Mouse (Mus musculus) hindbrain, embryonic 10.5 days (tissue): Measurements from ENCODE around the gene P3h2. TPM values are rescaled to one million over a fixed set of nuclear protein-coding genes. Genes with fewer than 3 reads are reported as not detected.
A peak's percentile ranks its signal among the peaks of the same experiment; 100 is the strongest.

Experiments used
- DNase-seq: peaks from one replicate; pipeline ENCODE4 v3.0.0-alpha.2; 2017; ENCODE audit warnings: low spot score
- H3K27ac ChIP-seq: fragments of 300-500 bp; sonication (generic); 2 replicates; pipeline ENCODE4 v1.5.1; 2016; ENCODE audit warnings: mild to moderate bottlenecking, moderate library complexity
- H3K27me3 ChIP-seq: fragments of 300-500 bp; sonication (generic); 2 replicates; pipeline ENCODE4 v1.6.1; 2016; ENCODE audit warnings: mild to moderate bottlenecking; ENCODE audit not compliant: poor library complexity, insufficient read depth, severe bottlenecking
- H3K36me3 ChIP-seq: fragments of 300-500 bp; sonication (generic); 2 replicates; pipeline ENCODE4 v1.6.1; 2016; ENCODE audit warnings: mild to moderate bottlenecking, moderate library complexity
- H3K4me1 ChIP-seq: fragments of 300-500 bp; sonication (generic); replicated peaks from 2 replicates; pipeline ENCODE4 v1.6.1; 2016; ENCODE audit warnings: mild to moderate bottlenecking
- H3K4me3 ChIP-seq: fragments of 300-500 bp; sonication (generic); 2 replicates; pipeline ENCODE4 v1.5.1; 2016; ENCODE audit warnings: mild to moderate bottlenecking, moderate library complexity
- H3K9me3 ChIP-seq: fragments of 300-500 bp; sonication (generic); 2 replicates; pipeline ENCODE4 v1.6.1; 2016; ENCODE audit warnings: mild to moderate bottlenecking, moderate library complexity
- WGBS: fragments of 180-500 bp; shearing (Covaris S2); methylation state at CpG from one replicate; pipeline ENCODE4 v1.1.7; 2016; 5-methylcytosine and 5-hydroxymethylcytosine counted together
- polyA plus RNA-seq: library from polyadenylated mRNA; unstranded; fragments of >200 nt; fragmentation: Nextera tagmentation; extraction: Ambion mirVana; gene quantifications from 2 replicates; pipeline ENCODE4 v1.2.1, GENCODE M21; 2016

Gene P3h2
- polyA plus RNA-seq, 1 experiment from 2014 or later, result 1.9 TPM

DNA sequence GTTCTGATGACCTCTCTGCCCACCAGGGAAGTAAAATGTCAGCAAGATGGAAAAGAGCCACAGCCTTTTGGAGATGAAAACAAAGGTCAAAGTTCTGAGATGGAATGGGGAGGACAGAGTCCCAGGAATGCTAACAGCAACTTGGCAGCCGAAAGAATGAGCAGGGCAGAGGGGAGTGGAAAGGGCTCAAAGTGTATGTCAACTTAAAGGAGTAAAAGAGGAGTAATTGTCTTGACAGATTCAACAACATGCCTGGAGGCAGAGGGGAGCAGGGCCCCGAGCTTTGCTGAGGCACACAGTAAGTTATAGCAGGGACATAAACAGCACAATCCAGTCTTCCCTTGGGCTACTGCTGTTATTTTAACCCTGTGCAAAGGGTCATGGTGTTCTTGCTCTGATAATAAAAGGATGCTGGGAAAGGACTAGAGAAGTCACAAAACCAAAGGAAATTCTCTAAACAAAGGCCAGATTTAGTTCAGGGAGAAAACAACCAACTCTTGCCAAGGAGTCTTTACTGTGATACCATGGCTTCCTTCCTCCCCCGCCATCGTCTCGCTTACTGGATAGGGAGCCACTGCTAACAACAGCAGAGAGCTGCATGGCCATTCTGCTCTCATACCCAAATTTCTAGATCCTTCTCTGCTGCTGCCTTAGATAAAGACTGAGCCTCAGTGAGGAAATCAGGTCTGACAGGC lies 56.0 kb downstream of the P3h2 start:
- DNase-seq, result peak; percentile 48
- Histone ChIP-seq H3K36me3 (no peaks in the 10 kb centered on the region), H3K9me3 (no peaks in the 10 kb centered on the region), H3K27me3 (no peaks in the 10 kb centered on the region), H3K4me3 (no peak overlapping the region), H3K27ac (0 out of 2 replicates have a peak overlapping the region, but pooled peaks have one; percentile 0), H3K4me1 (peaks cover 20% of the 10 kb centered on the region)
- 30% methylated on average over 5 of the region's 5 CpGs for WGBS

DNA sequence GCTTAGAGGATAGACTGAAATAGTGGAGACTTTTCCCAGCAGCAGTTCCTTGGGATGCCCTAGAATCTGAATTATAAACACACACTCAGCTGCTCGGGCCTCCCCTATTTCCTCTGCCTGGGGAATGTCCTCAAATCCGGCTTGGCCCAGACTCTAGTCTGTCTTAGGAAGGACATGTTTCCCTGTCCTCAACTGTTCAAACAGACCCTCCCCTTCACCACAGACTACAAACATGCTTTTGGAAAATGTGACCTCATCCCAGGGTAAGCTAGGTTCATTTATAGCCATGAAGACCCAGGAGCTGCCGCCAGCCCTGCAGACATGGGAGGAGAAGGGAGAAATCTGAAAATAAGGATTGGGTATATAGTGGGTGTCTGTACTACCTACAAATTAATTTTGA lies 57.7 kb downstream of the P3h2 start:
- H3K27me3 ChIP-seq, result no peaks in the 10 kb centered on the region
- no peak overlapping the region for H3K27ac ChIP-seq
- peaks cover 20% of the 10 kb centered on the region for H3K4me1 ChIP-seq
- WGBS, result 76% methylated on average over 3 of the region's 3 CpGs
- H3K36me3 ChIP-seq, result no peaks in the 10 kb centered on the region
- H3K4me3 ChIP-seq, result no peak overlapping the region
- H3K9me3 ChIP-seq, result no peaks in the 10 kb centered on the region
- DNase-seq, result no peak

DNA sequence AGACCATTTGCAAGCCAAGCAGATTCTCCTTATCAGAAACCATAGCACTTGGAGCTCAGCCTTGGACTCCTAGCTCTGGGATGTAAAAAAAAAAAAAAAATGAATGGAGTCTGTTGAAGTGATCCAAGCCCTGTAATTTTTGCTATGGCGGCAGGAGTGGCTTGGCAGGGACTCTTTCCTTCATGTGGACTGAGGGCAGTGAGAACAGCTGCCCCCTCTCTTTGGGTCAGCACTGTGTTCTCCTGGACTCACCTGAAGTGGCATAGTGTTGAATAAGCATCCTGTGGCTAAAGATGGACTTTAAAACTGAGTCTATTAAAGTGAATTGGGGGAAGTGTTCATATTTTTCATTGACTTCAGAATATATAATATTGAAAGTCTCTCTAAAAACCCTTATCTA lies 58.2 kb downstream of the P3h2 start:
- Histone ChIP-seq H3K4me1 (peaks cover 20% of the 10 kb centered on the region), H3K27me3 (no peaks in the 10 kb centered on the region), H3K27ac (no peak overlapping the region), H3K36me3 (no peaks in the 10 kb centered on the region), H3K9me3 (no peaks in the 10 kb centered on the region), H3K4me3 (no peak overlapping the region)
- DNase-seq, result no peak
- WGBS, result 91% methylated on average over 1 of the region's 1 CpGs

DNA sequence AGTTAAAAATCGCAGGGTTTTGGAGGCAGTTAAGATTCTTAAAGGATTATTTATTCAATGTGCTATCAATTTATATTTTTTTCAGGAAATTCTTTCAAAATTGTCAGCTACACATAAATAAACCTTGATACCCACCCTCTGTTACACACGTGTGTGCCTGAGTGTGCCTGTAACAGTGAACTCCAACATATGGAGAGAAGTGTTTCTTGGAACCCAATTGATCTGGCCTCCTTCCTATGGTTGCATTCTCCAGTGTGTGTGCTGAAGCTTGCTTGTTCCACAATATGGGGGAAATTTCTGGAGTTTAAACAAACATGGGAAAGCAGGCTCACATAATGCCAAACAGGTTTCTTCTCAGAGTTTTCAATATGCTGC lies 63.7 kb downstream of the P3h2 start:
- H3K27me3 ChIP-seq, result no peaks in the 10 kb centered on the region
- 78% methylated on average over 2 of the region's 2 CpGs for WGBS
- H3K36me3 ChIP-seq, result no peaks in the 10 kb centered on the region
- no peak overlapping the region for H3K4me3 ChIP-seq
- no peak overlapping the region for H3K27ac ChIP-seq
- no peaks in the 10 kb centered on the region; the same call in 1 of the 2 replicates for H3K4me1 ChIP-seq
- no peaks in the 10 kb centered on the region for H3K9me3 ChIP-seq
- DNase-seq, result no peak

GRCm38 (mm10) chr16:26041021-26041928 lies 64.3 kb downstream of the P3h2 start:
- 67% methylated on average over 12 of the region's 12 CpGs for WGBS
- Histone ChIP-seq H3K27me3 (no peaks in the 10 kb centered on the region), H3K36me3 (no peaks in the 10 kb centered on the region), H3K9me3 (no peaks in the 10 kb centered on the region), H3K27ac (no peak overlapping the region), H3K4me1 (no peaks in the 10 kb centered on the region; the same call in 1 of the 2 replicates), H3K4me3 (no peak overlapping the region)
- DNase-seq, result no peak

GRCm38 (mm10) chr16:26039320-26039719 lies 66.3 kb downstream of the P3h2 start:
- WGBS, result 71% methylated on average over 3 of the region's 3 CpGs
- peaks cover 6% of the 10 kb centered on the region for H3K4me1 ChIP-seq
- H3K4me3 ChIP-seq, result no peak overlapping the region
- H3K9me3 ChIP-seq, result no peaks in the 10 kb centered on the region
- no peak for DNase-seq
- no peak overlapping the region for H3K27ac ChIP-seq
- H3K27me3 ChIP-seq, result no peaks in the 10 kb centered on the region
- H3K36me3 ChIP-seq, result no peaks in the 10 kb centered on the region

GRCm38 (mm10) chr16:26035525-26035924 lies 70.1 kb downstream of the P3h2 start:
- no peak overlapping the region for H3K4me3 ChIP-seq
- no peak for DNase-seq
- H3K36me3 ChIP-seq, result no peaks in the 10 kb centered on the region
- no peaks in the 10 kb centered on the region for H3K27me3 ChIP-seq
- H3K4me1 ChIP-seq, result peaks cover 6% of the 10 kb centered on the region
- no peak overlapping the region for H3K27ac ChIP-seq
- WGBS, result 68% methylated on average over 3 of the region's 3 CpGs
- H3K9me3 ChIP-seq, result no peaks in the 10 kb centered on the region

DNA sequence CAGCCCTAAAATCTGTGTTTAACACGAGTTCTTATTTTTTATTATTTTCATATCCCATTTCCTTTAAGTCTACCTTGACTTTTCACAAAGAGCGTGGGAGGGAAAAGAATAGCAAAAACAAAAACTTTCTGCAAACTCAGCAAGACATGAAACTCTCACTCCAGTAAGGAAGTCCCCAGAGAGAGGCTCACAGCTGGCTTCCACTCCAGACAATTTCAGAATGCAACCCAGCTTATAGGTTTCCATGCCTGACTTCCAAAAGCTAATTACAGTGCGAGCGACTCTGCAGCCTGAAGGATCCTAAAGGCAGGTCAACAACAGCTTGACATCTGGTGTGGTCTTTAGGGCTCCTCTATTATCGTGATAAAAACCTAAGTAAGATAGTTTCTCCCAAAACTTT lies 70.5 kb downstream of the P3h2 start:
- Histone ChIP-seq H3K27ac (no peak overlapping the region), H3K9me3 (no peaks in the 10 kb centered on the region), H3K36me3 (no peaks in the 10 kb centered on the region), H3K27me3 (no peaks in the 10 kb centered on the region), H3K4me1 (peaks cover 6% of the 10 kb centered on the region), H3K4me3 (no peak overlapping the region)
- WGBS, result 54% methylated on average over 5 of the region's 5 CpGs
- DNase-seq, result no peak

- DNase-seq, result no peak
- H3K9me3 ChIP-seq, result no peaks in the 10 kb centered on the region
- H3K36me3 ChIP-seq, result no peaks in the 10 kb centered on the region
- no peak overlapping the region for H3K27ac ChIP-seq
- 59% methylated on average over 2 of the region's 2 CpGs for WGBS
- H3K4me3 ChIP-seq, result no peak overlapping the region
- no peaks in the 10 kb centered on the region for H3K27me3 ChIP-seq
- H3K4me1 ChIP-seq, result peaks cover 10% of the 10 kb centered on the region; the same call in 1 of the 2 replicates
Measured at GRCm38 (mm10) chr16:26029424-26030012, 76.1 kb downstream of the P3h2 start.

- Histone ChIP-seq H3K27me3 (no peaks in the 10 kb centered on the region), H3K4me3 (no peak overlapping the region), H3K36me3 (no peaks in the 10 kb centered on the region), H3K9me3 (no peaks in the 10 kb centered on the region), H3K27ac (no peak overlapping the region), H3K4me1 (peaks cover 11% of the 10 kb centered on the region; the same call in 1 of the 2 replicates)
- WGBS, result 85% methylated on average over 3 of the region's 3 CpGs
- DNase-seq, result no peak
Measured at GRCm38 (mm10) chr16:26026416-26026815, 79.2 kb downstream of the P3h2 start.

- Histone ChIP-seq H3K27ac (no peak overlapping the region), H3K9me3 (no peaks in the 10 kb centered on the region), H3K27me3 (no peaks in the 10 kb centered on the region), H3K36me3 (no peaks in the 10 kb centered on the region), H3K4me3 (no peak overlapping the region), H3K4me1 (peaks cover 11% of the 10 kb centered on the region; the same call in 1 of the 2 replicates)
- DNase-seq, result no peak
- 67% methylated on average over 5 of the region's 5 CpGs for WGBS
Measured at GRCm38 (mm10) chr16:26024543-26024942, 81.0 kb downstream of the P3h2 start.

- Histone ChIP-seq H3K4me3 (no peak overlapping the region), H3K27me3 (no peaks in the 10 kb centered on the region), H3K27ac (no peak overlapping the region), H3K36me3 (no peaks in the 10 kb centered on the region), H3K4me1 (peaks cover 11% of the 10 kb centered on the region; the same call in 1 of the 2 replicates), H3K9me3 (no peaks in the 10 kb centered on the region)
- 80% methylated on average over 4 of the region's 4 CpGs for WGBS
- DNase-seq, result no peak
Measured at GRCm38 (mm10) chr16:26023352-26023751, 82.2 kb downstream of the P3h2 start.

DNA sequence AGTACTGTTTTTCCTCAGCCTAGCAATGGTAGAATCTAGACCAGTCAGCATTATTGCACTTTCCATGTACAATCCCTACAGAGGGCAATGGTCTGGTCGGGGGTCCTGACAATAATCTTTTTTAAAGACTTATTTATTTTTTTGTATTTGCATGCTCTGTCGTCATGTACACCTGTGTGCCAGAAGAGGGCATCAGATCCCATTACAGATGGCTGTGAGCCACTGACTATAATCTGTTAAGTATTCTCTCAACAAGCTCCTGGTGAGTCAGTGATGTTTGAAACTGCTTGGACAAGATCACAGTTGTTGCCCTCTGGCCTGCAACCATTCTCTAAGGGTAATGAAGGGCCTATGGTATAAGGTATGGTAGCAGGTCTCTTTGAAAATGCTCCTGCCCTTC lies 83.8 kb downstream of the P3h2 start:
- 66% methylated on average over 2 of the region's 2 CpGs for WGBS
- H3K27ac ChIP-seq, result no peak overlapping the region
- H3K4me1 ChIP-seq, result peaks cover 11% of the 10 kb centered on the region; the same call in 1 of the 2 replicates
- no peak for DNase-seq
- no peak overlapping the region for H3K4me3 ChIP-seq
- H3K27me3 ChIP-seq, result no peaks in the 10 kb centered on the region
- H3K36me3 ChIP-seq, result no peaks in the 10 kb centered on the region
- H3K9me3 ChIP-seq, result no peaks in the 10 kb centered on the region
